Mouse (Mus musculus): ENCODE results near the gene Olfr922.

DNA sequence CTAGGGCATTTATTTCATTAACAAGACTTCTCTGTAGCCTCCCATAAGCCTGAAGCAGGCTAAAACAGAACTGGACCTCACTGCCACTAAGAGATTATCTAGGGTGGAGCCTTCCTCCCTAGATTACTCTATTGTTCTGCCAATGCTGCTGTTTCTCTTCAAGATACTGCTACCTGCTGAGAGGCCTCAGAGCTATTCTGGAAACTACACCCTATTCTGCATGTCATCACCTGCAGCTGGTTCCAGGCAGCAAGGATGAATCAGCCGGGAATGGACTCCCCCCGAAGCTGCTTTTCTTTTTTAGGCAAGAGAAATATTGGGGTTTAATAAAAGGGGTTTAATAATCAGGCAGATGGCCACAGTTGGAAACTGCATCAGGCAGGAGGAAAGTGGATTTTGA is 18.6 kb downstream of the Olfr922 start:
- TF ChIP-seq CTCF (IDR thresholded peaks at IDR 0.05; ENCODE audit: low read depth, low read length): no peak
- no peak for TF ChIP-seq POLR2A (IDR thresholded peaks at IDR 0.05; ENCODE audit: borderline replicate concordance, low read depth, low read length)

All from bone marrow macrophage, adult 2 months (primary cell).